Mouse (Mus musculus): ENCODE data around the gene Tenm2. TPM values are rescaled to one million over a fixed set of nuclear protein-coding genes. Genes with fewer than 3 reads are reported as not detected.

The Tenm2 gene
- polyA plus RNA-seq, 1 experiment from 2014 or later, result 0.06 TPM

DNA sequence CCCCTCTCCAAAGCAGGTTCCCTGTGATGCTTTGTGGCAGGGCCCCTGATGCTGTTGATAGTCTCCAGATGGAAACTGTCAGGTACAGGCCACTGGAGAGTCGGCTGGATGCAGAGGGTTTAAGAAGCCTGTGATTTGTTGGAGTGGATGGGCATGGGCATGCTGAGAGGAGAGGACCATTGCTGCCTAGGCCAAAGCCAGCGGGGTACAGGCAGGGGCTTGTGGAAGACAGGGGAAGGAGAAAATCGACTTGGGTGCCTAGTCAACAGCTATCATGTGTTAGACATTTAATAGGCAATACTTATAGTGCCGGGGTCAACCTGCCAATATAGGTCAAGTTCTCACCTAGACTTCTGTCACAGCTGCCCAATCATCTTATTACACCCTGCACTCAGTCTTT is 926.4 kb downstream of the Tenm2 start:
- in situ Hi-C loops (cut with MboI; ENCODE audit: low pct_unique_long_range_greater_than_20kb), result no loop called here

DNA sequence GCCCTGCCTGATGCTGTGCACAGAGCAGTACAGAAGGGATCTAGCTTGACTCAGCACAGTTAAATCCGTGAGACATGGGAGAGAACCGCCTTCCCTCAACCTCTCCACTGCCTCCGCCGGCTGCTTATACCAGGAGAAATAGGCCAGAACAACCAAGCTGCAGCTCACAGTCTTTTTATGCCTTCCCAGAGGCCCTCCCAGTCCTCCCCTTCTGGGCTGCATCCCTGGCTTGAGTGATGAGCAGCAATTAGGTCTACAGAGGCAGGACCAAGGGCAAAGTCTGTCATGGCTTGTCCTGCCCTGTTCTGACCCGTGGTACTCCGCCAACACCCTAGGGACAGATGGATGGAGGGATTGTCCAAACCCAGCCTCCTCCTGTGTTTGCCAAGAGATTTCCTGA is 928.5 kb downstream of the Tenm2 start:
- in situ Hi-C loops (cut with MboI; ENCODE audit: low pct_unique_long_range_greater_than_20kb), result no loop called here
- peaks cover 10% of the 10 kb centered on the region for H3K27me3 ChIP-seq
- no peak for DNase-seq (ENCODE audit: low read depth, low spot score)
- ChIA-PET POLR2A (no interaction called here), CTCF (no interaction called here)
- ATAC-seq, result no peak
- TF ChIP-seq CTCF (IDR thresholded peaks at IDR 0.05), result no peak

More for the DNA sequence above, 926.4 kb downstream of the Tenm2 start:
- H3K27me3 ChIP-seq, result peaks cover 8% of the 10 kb centered on the region
- CTCF ChIA-PET, result no interaction called here
- TF ChIP-seq CTCF (IDR thresholded peaks at IDR 0.05), result no peak
- no peak for DNase-seq (ENCODE audit: low read depth, low spot score)
- POLR2A ChIA-PET, result no interaction called here
- no peak for ATAC-seq

DNA sequence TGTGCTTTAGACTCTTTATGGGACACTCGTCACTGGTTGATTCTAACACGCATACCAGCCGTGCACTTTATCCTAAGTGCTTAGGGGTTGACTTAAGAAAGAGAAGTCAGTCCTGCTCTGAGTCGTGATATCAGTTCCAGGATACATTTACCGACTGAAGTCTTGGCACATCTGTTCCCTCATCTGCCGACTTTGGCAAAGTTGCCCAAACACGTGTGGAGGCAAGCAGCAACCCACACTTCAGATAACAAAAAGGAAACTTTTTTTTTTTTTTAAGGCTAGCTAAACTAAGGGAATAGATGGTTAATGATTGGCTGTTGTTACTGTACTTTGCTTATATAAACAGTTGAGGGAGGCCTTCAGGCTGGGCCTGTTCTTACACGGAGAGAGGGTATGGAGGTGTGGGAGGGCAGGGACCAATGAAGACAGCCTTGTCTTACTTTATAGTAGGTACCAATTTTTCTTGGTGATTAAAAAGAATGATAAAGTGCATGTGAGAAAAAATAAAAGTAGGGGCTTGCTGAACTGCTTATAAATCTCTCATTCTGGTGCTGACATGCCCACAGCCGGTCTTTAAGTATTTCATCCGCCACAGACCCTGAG is 930.3 kb downstream of the Tenm2 start:
- ChIA-PET POLR2A (no interaction called here), CTCF (no interaction called here)
- no peak for ATAC-seq
- no peak for DNase-seq (ENCODE audit: low read depth, low spot score)
- peaks cover 14% of the 10 kb centered on the region for H3K27me3 ChIP-seq
- TF ChIP-seq CTCF (IDR thresholded peaks at IDR 0.05), result no peak
- in situ Hi-C loops (cut with MboI; ENCODE audit: low pct_unique_long_range_greater_than_20kb), result no loop called here

DNA sequence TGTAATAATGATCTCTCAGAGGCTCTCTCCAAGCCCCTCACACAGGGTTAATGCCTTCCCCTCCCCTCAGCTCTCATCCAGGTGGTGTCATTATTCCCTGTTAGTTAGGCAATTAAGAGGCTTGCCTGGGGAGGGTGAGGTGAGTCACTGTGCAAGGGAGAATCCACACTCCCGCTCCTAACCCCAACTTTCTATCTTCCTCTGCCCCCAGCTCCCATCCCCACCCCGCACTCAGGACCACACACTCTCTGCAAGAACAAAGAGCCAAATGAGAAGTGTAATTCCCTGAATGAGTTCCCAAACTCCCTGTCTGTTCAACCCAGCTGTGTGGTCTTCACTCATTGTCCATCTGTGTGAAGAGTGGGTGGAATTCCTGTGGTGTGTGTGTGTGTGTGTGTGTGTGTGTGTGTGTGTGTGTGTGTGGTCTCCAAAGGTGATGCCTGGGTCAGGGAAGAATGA is 932.8 kb downstream of the Tenm2 start:
- DNase-seq (ENCODE audit: low read depth, low spot score) (no peak), ATAC-seq (no peak)
- TF ChIP-seq CTCF (IDR thresholded peaks at IDR 0.05), result no peak
- H3K27me3 ChIP-seq, result peaks cover 7% of the 10 kb centered on the region
- ChIA-PET POLR2A (no interaction called here), CTCF (interaction anchor here (0.7 kb wide), 1 partner anchor 26 kb away, joined by 3 read pairs; no protein-coding TSS in a partner anchor)
- in situ Hi-C loops (cut with MboI; ENCODE audit: low pct_unique_long_range_greater_than_20kb), result no loop called here

DNA sequence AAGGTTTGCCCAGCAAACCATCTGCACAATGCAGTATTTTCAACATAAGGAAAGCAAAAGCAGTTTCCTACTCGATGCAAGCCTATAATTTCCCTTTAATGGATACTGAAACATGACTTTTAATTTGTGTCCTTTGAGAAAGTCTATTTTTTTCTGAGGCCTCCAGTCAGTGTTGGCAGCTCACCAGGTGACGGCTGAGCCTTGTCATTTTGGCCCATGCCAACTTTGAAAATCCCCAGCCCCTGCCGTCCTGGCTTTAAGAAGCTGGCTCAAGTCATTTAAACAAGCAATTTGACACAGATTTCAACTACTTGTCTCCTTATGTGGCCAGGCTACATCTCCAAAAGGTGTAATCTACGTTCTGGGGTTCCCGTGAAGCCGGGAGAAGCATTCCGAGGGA is 933.7 kb downstream of the Tenm2 start:
- peaks cover 7% of the 10 kb centered on the region for H3K27me3 ChIP-seq
- ATAC-seq, result no peak
- no peak for DNase-seq (ENCODE audit: low read depth, low spot score)
- in situ Hi-C loops (cut with MboI; ENCODE audit: low pct_unique_long_range_greater_than_20kb), result no loop called here
- no peak for TF ChIP-seq CTCF (IDR thresholded peaks at IDR 0.05)
- CTCF ChIA-PET, result interaction anchor here (0.7 kb wide), 1 partner anchor 27 kb away, joined by 3 read pairs; no protein-coding TSS in a partner anchor
- POLR2A ChIA-PET, result no interaction called here

DNA sequence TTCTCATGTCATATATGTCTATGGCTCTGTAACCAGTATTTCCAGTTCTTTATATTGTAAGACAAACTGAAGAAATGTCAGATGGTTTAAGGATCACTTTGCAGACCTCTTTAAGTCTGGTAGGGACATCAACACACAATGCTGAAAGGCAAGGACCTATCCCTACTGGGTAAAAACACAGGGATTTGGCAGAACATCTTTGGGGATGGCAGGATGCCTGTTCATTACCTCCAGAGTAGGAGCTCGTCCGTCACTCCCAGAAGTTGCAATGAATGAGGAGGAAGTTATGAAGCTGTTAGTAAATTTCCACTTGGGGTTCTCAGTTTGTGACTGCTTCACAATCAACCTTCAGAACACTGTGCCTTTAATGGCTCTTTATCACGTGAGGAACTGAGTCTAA is 939.2 kb downstream of the Tenm2 start:
- H3K27me3 ChIP-seq, result peaks cover 9% of the 10 kb centered on the region
- POLR2A ChIA-PET, result no interaction called here
- CTCF ChIA-PET, result no interaction called here

DNA sequence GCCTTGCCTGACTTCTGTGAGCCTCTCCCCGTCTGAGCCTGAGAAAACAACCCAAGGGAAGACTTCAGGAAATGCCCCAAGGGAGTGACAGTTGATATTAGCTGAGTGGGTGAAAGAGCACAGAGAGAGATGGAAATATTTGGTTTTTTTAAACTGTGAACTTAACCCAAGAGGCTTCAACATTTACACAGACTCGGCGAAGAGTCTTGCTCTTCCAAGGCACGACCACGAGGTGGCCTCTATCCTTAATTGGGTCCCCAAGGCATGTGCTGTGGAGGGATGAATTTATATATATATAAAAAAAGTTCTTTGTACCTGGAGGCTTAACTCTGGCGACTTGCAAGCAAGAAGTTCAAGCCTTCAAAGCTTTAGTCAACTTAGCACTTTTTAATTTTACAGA is 943.6 kb downstream of the Tenm2 start:
- in situ Hi-C loops (cut with MboI; ENCODE audit: low pct_unique_long_range_greater_than_20kb), result no loop called here
- no peak for DNase-seq (ENCODE audit: low read depth, low spot score)
- peaks cover 40% of the 10 kb centered on the region for H3K27me3 ChIP-seq
- TF ChIP-seq CTCF (IDR thresholded peaks at IDR 0.05), result no peak
- ATAC-seq, result no peak
- CTCF ChIA-PET, result no interaction called here
- POLR2A ChIA-PET, result no interaction called here

More for the DNA sequence above, 939.2 kb downstream of the Tenm2 start:
- TF ChIP-seq CTCF (IDR thresholded peaks at IDR 0.05), result no peak
- ATAC-seq, result no peak
- DNase-seq (ENCODE audit: low read depth, low spot score), result no peak
- in situ Hi-C loops (cut with MboI; ENCODE audit: low pct_unique_long_range_greater_than_20kb), result no loop called here

DNA sequence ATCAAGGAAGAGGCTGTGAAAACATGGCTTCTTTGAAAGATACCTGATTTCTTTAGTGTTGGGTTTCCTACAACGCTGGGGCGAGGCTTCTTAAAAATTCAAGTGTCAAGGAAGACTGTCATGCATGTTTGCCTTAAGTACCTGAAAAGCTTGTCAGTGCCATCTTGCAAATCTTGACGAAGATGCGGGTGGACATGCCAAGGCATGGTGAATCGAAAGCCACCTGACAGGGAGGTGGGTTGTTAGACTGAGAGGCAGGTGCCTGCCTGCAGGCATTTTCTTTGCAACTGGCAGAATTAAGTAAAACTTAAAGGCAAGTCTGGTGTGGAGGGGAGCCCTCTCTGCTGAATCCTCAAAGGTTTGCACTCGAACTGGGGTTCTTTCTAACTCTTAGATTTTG is 949.5 kb downstream of the Tenm2 start:
- H3K27me3 ChIP-seq, result peaks cover 54% of the 10 kb centered on the region
- DNase-seq (ENCODE audit: low read depth, low spot score) (no peak), ATAC-seq (no peak)
- ChIA-PET POLR2A (no interaction called here), CTCF (no interaction called here)
- in situ Hi-C loops (cut with MboI; ENCODE audit: low pct_unique_long_range_greater_than_20kb), result no loop called here
- TF ChIP-seq CTCF (IDR thresholded peaks at IDR 0.05), result no peak

DNA sequence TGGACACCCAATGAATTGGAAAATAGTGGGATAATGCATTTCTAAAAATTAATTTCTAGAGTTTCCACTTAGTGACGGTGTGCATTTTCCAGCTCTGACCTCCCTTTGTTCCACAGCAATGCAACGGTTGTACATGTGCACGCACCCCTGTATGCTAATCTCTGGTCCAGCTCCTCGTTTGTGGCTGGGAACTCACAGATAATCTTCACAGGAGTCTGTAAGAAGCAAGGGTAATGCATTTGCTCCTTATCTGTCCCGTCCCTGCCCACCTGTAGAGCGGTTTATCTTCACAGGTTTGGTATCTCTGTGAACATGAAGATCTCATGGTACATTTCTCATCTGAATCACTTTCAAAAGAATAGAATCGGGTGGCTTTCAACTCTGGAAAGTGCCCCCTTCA is 955.2 kb downstream of the Tenm2 start:
- DNase-seq (ENCODE audit: low read depth, low spot score), result no peak
- ATAC-seq, result no peak
- TF ChIP-seq CTCF (IDR thresholded peaks at IDR 0.05), result no peak
- ChIA-PET CTCF (no interaction called here), POLR2A (no interaction called here)
- in situ Hi-C loops (cut with MboI; ENCODE audit: low pct_unique_long_range_greater_than_20kb), result no loop called here
- peaks cover 28% of the 10 kb centered on the region for H3K27me3 ChIP-seq

DNA sequence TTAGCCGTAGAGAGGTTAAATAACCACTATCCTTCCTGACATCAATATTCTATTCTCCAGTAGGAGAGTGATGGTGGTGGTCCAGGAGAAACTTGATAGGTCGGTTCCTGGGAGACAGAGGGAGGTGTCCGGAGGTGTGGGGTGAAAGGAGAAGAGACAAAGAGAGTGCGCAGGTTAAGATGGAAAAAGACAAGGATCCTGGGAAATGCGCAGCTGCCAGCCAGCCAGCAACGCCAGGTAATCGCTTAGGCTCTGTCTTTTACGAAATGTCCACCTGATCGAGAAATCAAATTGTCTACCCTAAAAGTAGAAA is 957.9 kb downstream of the Tenm2 start:
- no peak for ATAC-seq
- no peak for TF ChIP-seq CTCF (IDR thresholded peaks at IDR 0.05)
- CTCF ChIA-PET, result no interaction called here
- DNase-seq (ENCODE audit: low read depth, low spot score), result no peak
- peaks cover 18% of the 10 kb centered on the region for H3K27me3 ChIP-seq
- POLR2A ChIA-PET, result no interaction called here
- in situ Hi-C loops (cut with MboI; ENCODE audit: low pct_unique_long_range_greater_than_20kb), result no loop called here

DNA sequence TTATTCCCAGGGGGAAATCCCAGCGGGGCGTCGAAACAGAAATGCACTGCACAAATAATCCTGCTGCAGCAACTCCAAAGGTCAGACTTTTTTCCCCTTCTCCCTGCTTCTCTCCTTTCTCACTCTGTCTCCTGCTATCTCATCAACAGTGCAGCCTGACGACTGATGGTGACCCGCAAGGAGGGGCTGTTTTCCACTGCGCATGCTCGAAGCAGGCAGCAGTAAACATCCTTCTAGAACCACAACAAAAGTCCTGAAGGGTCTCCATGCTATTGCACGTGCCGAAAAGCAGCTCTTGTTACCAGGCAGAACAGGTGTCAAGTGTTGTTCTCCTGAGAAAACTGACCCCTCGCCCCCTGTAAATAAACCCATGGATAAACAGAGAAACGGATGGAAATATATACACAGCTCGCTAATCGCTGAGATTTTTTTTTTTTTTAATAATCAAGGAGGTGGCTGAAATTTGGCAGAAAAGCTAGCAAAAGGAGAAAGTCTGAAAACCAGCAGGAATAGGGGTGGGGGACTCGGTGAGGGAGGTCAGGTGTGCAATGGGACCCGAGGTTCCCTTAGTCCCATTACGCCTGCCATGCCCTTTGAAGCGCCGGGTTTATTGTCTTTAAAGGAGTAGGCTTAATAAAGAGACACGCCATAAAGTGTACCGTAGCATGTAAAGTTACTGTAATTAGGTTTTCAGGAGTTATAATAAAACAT is 958.4 kb downstream of the Tenm2 start:
- no peak for ATAC-seq
- H3K27me3 ChIP-seq, result peaks cover 13% of the 10 kb centered on the region
- in situ Hi-C loops (cut with MboI; ENCODE audit: low pct_unique_long_range_greater_than_20kb), result no loop called here
- POLR2A ChIA-PET, result no interaction called here
- CTCF ChIA-PET, result no interaction called here
- TF ChIP-seq CTCF (IDR thresholded peaks at IDR 0.05), result no peak
- no peak for DNase-seq (ENCODE audit: low read depth, low spot score)

DNA sequence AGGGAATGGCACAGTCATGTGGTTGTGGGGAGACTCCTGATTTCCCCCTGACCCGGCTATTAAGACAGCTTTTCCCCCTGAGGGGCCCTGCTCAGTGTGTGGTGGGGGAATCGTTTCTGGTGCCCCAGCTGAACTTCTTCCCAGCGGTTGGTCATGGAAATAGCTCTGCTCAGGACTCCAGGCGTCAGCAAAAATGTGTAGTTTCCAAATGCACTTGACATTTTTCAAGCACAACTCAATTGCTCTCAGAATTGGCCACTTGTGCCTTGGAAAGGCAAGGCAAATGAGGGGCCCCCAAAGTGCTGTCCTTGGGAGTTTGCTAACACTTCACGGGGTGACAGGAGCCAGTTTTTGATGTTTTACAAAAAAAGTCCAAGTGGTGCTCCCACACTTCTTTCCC is 959.7 kb downstream of the Tenm2 start:
- H3K27me3 ChIP-seq, result peaks cover 10% of the 10 kb centered on the region
- ATAC-seq (no peak), DNase-seq (ENCODE audit: low read depth, low spot score) (no peak)
- in situ Hi-C loops (cut with MboI; ENCODE audit: low pct_unique_long_range_greater_than_20kb), result no loop called here
- TF ChIP-seq CTCF (IDR thresholded peaks at IDR 0.05), result no peak
- ChIA-PET POLR2A (no interaction called here), CTCF (no interaction called here)

Data from Patski (cell line).